Mouse (Mus musculus) midbrain, embryonic 11.5 days (tissue): ENCODE measurements around the gene Mrs2. TPM values are rescaled to one million over a fixed set of nuclear protein-coding genes. Genes with fewer than 3 reads are reported as not detected.

Source experiments
- ATAC-seq: fragments of 200-750 bp; cut with Nextera tagmentation; 2 replicates; pipeline ENCODE4 v1.8.0; 2017; ENCODE audit warnings: moderate TSS enrichment, moderate library complexity; ENCODE audit not compliant: low FRiP score
- DNase-seq: peaks from one replicate; pipeline ENCODE4 v3.0.0; 2015; ENCODE audit warnings: low spot score; ENCODE audit errors: missing footprints
- H3K27ac ChIP-seq: fragments of 300-500 bp; sonication (generic); 2 replicates; pipeline ENCODE4 v1.5.1; 2014; ENCODE audit warnings: low read depth, low read length
- H3K27me3 ChIP-seq: fragments of 300-500 bp; sonication (generic); 2 replicates; pipeline ENCODE4 v1.6.1; 2014; ENCODE audit warnings: mild to moderate bottlenecking, low read length, moderate library complexity, mixed read lengths; ENCODE audit not compliant: control insufficient read depth, insufficient read depth
- H3K36me3 ChIP-seq: fragments of 300-500 bp; sonication (generic); 2 replicates; pipeline ENCODE4 v1.6.1; 2014; ENCODE audit warnings: mild to moderate bottlenecking, low read length, moderate library complexity, mixed read lengths; ENCODE audit not compliant: control insufficient read depth, insufficient read depth
- H3K4me1 ChIP-seq: fragments of 300-500 bp; sonication (generic); 2 replicates; pipeline ENCODE4 v1.6.1; 2014; ENCODE audit warnings: low read length; ENCODE audit not compliant: control insufficient read depth, insufficient read depth
- H3K4me2 ChIP-seq: fragments of 300-500 bp; sonication (generic); 2 replicates; pipeline ENCODE4 v1.6.1; 2014; ENCODE audit warnings: mild to moderate bottlenecking, moderate library complexity
- H3K4me3 ChIP-seq: fragments of 300-500 bp; sonication (generic); 2 replicates; pipeline ENCODE4 v1.5.1; 2014; ENCODE audit warnings: low read depth, low read length
- H3K9ac ChIP-seq: fragments of 300-500 bp; sonication (generic); 2 replicates; pipeline ENCODE4 v1.6.1; 2014; ENCODE audit warnings: low read length
- H3K9me3 ChIP-seq: fragments of 300-500 bp; sonication (generic); 2 replicates; pipeline ENCODE4 v1.6.1; 2016; ENCODE audit warnings: low read length; ENCODE audit not compliant: control insufficient read depth
- WGBS: fragments of 180-500 bp; shearing (Covaris S2); extraction: QIAGEN DNeasy Blood & Tissue Kit; methylation state at CpG from one replicate; pipeline ENCODE4 v1.1.7; 2014; 5-methylcytosine and 5-hydroxymethylcytosine counted together
- polyA plus RNA-seq: library from polyadenylated mRNA; unstranded; fragments of >200 nt; fragmentation: Nextera tagmentation; extraction: Ambion mirVana; gene quantifications from 2 replicates; pipeline ENCODE4 v1.2.1, GENCODE M21; 2014

The Mrs2 gene
- polyA plus RNA-seq, result 24.3 and 31.9 TPM in 2 replicates

GRCm38 (mm10) chr13:25019793-25020539, at the start of gene Mrs2:
Mrs2 (minus strand) TSS chr13:25020379.
- peak; percentile 96 for ATAC-seq
- peak; percentile 99 for DNase-seq

GRCm38 (mm10) chr13:25069765-25070164, 49.6 kb upstream of the Mrs2 start:
- H3K27me3 ChIP-seq, result no peaks in the 10 kb centered on the region
- WGBS, result 79% methylated on average over 4 of the region's 4 CpGs
- no peaks in the 10 kb centered on the region for H3K4me1 ChIP-seq
- no peak for ATAC-seq
- no peak overlapping the region for H3K27ac ChIP-seq
- no peaks in the 10 kb centered on the region for H3K9me3 ChIP-seq
- H3K36me3 ChIP-seq, result no peaks in the 10 kb centered on the region
- DNase-seq, result no peak
- H3K9ac ChIP-seq, result no peak overlapping the region
- H3K4me3 ChIP-seq, result no peak overlapping the region
- H3K4me2 ChIP-seq, result no peak overlapping the region

More at GRCm38 (mm10) chr13:25019793-25020539, at the start of gene Mrs2:
- Histone ChIP-seq H3K9ac (peak within 1 kb of the TSS; percentile 93), H3K36me3 (no peaks in the 10 kb centered on the region), H3K4me3 (peak within 1 kb of the TSS; percentile 93), H3K27ac (peak within 1 kb of the TSS; percentile 63; the same call in 1 of the 2 replicates), H3K27me3 (no peaks in the 10 kb centered on the region), H3K4me2 (peak within 1 kb of the TSS; percentile 83), H3K9me3 (no peaks in the 10 kb centered on the region), H3K4me1 (peaks cover 11% of the 10 kb centered on the region; the same call in 1 of the 2 replicates)
- WGBS, result under 1% methylated on average over 84 of the region's 84 CpGs

- ATAC-seq (no peak), DNase-seq (peak; percentile 47)
- Histone ChIP-seq H3K27ac (no peak overlapping the region), H3K36me3 (no peaks in the 10 kb centered on the region), H3K4me2 (no peak overlapping the region), H3K4me1 (no peaks in the 10 kb centered on the region), H3K9ac (no peak overlapping the region), H3K27me3 (no peaks in the 10 kb centered on the region), H3K9me3 (no peaks in the 10 kb centered on the region), H3K4me3 (no peak overlapping the region)
- WGBS, result 89% methylated on average over 4 of the region's 4 CpGs
Measured at GRCm38 (mm10) chr13:25067183-25067582, 47.0 kb upstream of the Mrs2 start.

- no peak overlapping the region for H3K4me3 ChIP-seq
- H3K36me3 ChIP-seq, result no peaks in the 10 kb centered on the region
- ATAC-seq, result no peak
- no peak overlapping the region for H3K27ac ChIP-seq
- H3K27me3 ChIP-seq, result no peaks in the 10 kb centered on the region
- WGBS, result 96% methylated on average over 2 of the region's 2 CpGs
- H3K4me2 ChIP-seq, result no peak overlapping the region
- H3K9me3 ChIP-seq, result no peaks in the 10 kb centered on the region
- H3K9ac ChIP-seq, result no peak overlapping the region
- H3K4me1 ChIP-seq, result no peaks in the 10 kb centered on the region
- no peak for DNase-seq
Measured at GRCm38 (mm10) chr13:25066659-25067058, 46.5 kb upstream of the Mrs2 start.

GRCm38 (mm10) chr13:25055873-25056667, 35.9 kb upstream of the Mrs2 start, which contains the start of gene Dcdc2a:
Dcdc2a (plus strand) TSS chr13:25056004.
- Histone ChIP-seq H3K4me2 (peak within 1 kb of the TSS; percentile 86), H3K4me3 (peak within 1 kb of the TSS; percentile 47), H3K9me3 (no peaks in the 10 kb centered on the region), H3K4me1 (peaks cover 11% of the 10 kb centered on the region; the same call in 1 of the 2 replicates), H3K27me3 (peaks cover 24% of the 10 kb centered on the region), H3K9ac (peak within 1 kb of the TSS; percentile 54), H3K27ac (no peak within 1 kb of the TSS), H3K36me3 (no peaks in the 10 kb centered on the region)
- peak; percentile 91 for DNase-seq
- 4% methylated on average over 63 of the region's 63 CpGs for WGBS
- peak; percentile 51 for ATAC-seq

GRCm38 (mm10) chr13:25055111-25055554, 35.0 kb upstream of the Mrs2 start:
- Histone ChIP-seq H3K36me3 (no peaks in the 10 kb centered on the region), H3K4me1 (peaks cover 11% of the 10 kb centered on the region; the same call in 1 of the 2 replicates), H3K27ac (no peak overlapping the region), H3K27me3 (peaks cover 24% of the 10 kb centered on the region), H3K9ac (peak overlapping the region; percentile 54), H3K4me3 (peak overlapping the region; percentile 47), H3K4me2 (peak overlapping the region; percentile 86), H3K9me3 (no peaks in the 10 kb centered on the region)
- ATAC-seq (peak; percentile 94), DNase-seq (peak; percentile 98)
- under 1% methylated on average over 34 of the region's 35 CpGs for WGBS

GRCm38 (mm10) chr13:25052671-25053070, 32.5 kb upstream of the Mrs2 start:
- Histone ChIP-seq H3K4me3 (no peak overlapping the region), H3K27ac (no peak overlapping the region), H3K4me2 (no peak overlapping the region), H3K27me3 (peaks cover 24% of the 10 kb centered on the region), H3K36me3 (no peaks in the 10 kb centered on the region), H3K9ac (no peak overlapping the region), H3K9me3 (no peaks in the 10 kb centered on the region), H3K4me1 (peaks cover 11% of the 10 kb centered on the region; the same call in 1 of the 2 replicates)
- ATAC-seq (no peak), DNase-seq (no peak)
- WGBS, result 86% methylated on average over 5 of the region's 5 CpGs

- DNase-seq (no peak), ATAC-seq (no peak)
- no peaks in the 10 kb centered on the region for H3K36me3 ChIP-seq
- no peaks in the 10 kb centered on the region for H3K9me3 ChIP-seq
- H3K27ac ChIP-seq, result no peak overlapping the region
- no peaks in the 10 kb centered on the region for H3K4me1 ChIP-seq
- no peak overlapping the region for H3K4me3 ChIP-seq
- H3K27me3 ChIP-seq, result no peaks in the 10 kb centered on the region
- WGBS, result 69% methylated on average over 2 of the region's 2 CpGs
- no peak overlapping the region for H3K4me2 ChIP-seq
- no peak overlapping the region for H3K9ac ChIP-seq
Measured at GRCm38 (mm10) chr13:25039488-25039887, 19.3 kb upstream of the Mrs2 start.

GRCm38 (mm10) chr13:25027114-25027425, 6.9 kb upstream of the Mrs2 start:
- no peak overlapping the region for H3K27ac ChIP-seq
- ATAC-seq, result no peak
- DNase-seq, result no peak
- no peak overlapping the region for H3K4me3 ChIP-seq
- no peaks in the 10 kb centered on the region for H3K27me3 ChIP-seq
- no peak overlapping the region for H3K9ac ChIP-seq
- 81% methylated on average over 3 of the region's 3 CpGs for WGBS
- H3K4me2 ChIP-seq, result no peak overlapping the region
- no peaks in the 10 kb centered on the region for H3K9me3 ChIP-seq
- no peaks in the 10 kb centered on the region for H3K4me1 ChIP-seq
- H3K36me3 ChIP-seq, result no peaks in the 10 kb centered on the region
